Mouse (Mus musculus) small intestine, adult 2 months (tissue): ENCODE data around the gene Ugt3a1.

Experiments used
- CTCF ChIP-seq: fragments of 200-500 bp; IDR thresholded peaks from 2 replicates; pipeline ENCODE4 v1.5.1; 2012; ENCODE audit warnings: low read depth, mild to moderate bottlenecking, control low read depth, inconsistent platforms, low read length, moderate library complexity, mixed read lengths; ENCODE audit not compliant: insufficient replicate concordance, insufficient read length; ENCODE audit errors: extremely low read depth
- POLR2A ChIP-seq: fragments of 200-500 bp; IDR thresholded peaks from 2 replicates; pipeline ENCODE4 v1.6.1; 2012; ENCODE audit warnings: low read depth, mild to moderate bottlenecking, control low read depth, inconsistent platforms, low read length, moderate library complexity

DNA sequence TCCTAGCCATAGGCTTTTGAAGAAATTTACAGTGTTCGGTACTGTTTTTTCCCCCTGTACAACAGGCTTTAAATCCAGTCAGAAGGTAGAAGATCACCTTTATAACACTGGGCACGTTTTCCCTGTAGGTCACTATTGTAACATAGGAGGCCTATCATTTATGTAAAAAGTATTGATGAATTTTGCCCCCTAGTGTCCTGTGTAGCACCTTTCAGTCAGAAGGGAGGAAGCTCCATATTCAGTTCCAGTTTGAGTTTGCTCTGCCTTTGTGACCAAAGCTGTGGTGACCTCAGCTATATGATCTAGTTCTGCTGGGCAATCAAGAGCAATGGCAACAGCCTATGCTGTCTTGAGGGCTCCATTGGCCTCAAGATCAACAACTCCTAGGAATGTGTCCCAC, 13.0 kb downstream of the Ugt3a1 start:
- no peak for TF ChIP-seq CTCF
- TF ChIP-seq POLR2A: no peak
